Mouse (Mus musculus) hindbrain, embryonic 16.5 days (tissue): ENCODE data around the gene Abhd17c. TPM values are rescaled to one million over a fixed set of nuclear protein-coding genes. Genes with fewer than 3 reads are reported as not detected.

Experiments
- ATAC-seq: fragments of 200-750 bp; cut with Nextera tagmentation; 2 replicates; pipeline ENCODE4 v1.8.0; 2017; ENCODE audit warnings: moderate TSS enrichment, moderate library complexity
- H3K27ac ChIP-seq: fragments of 300-500 bp; sonication (generic); 2 replicates; pipeline ENCODE4 v1.5.1; 2014; ENCODE audit warnings: low read depth, mild to moderate bottlenecking, control low read depth, low read length, moderate library complexity
- H3K27me3 ChIP-seq: fragments of 300-500 bp; sonication (generic); replicated peaks from 2 replicates; pipeline ENCODE4 v1.6.1; 2014; ENCODE audit warnings: low read length; ENCODE audit not compliant: control insufficient read depth, insufficient read depth
- H3K36me3 ChIP-seq: fragments of 300-500 bp; sonication (generic); 2 replicates; pipeline ENCODE4 v1.6.1; 2014; ENCODE audit warnings: mild to moderate bottlenecking, low read length, moderate library complexity, mixed read lengths; ENCODE audit not compliant: control insufficient read depth, insufficient read depth
- H3K4me1 ChIP-seq: fragments of 300-500 bp; sonication (generic); 2 replicates; pipeline ENCODE4 v1.6.1; 2014; ENCODE audit warnings: low read depth, low read length; ENCODE audit not compliant: control insufficient read depth, insufficient read depth
- H3K4me2 ChIP-seq: fragments of 300-500 bp; sonication (generic); 2 replicates; pipeline ENCODE4 v1.6.1; 2014; ENCODE audit warnings: mild to moderate bottlenecking, low read length, control low read depth, moderate library complexity
- H3K4me3 ChIP-seq: fragments of 300-500 bp; sonication (generic); 2 replicates; pipeline ENCODE4 v1.5.1; 2014; ENCODE audit warnings: mild to moderate bottlenecking, low read length, control low read depth, moderate library complexity
- H3K9ac ChIP-seq: fragments of 300-500 bp; sonication (generic); 2 replicates; pipeline ENCODE4 v1.6.1; 2014; ENCODE audit warnings: low read depth, mild to moderate bottlenecking, control low read depth, low read length, moderate library complexity
- H3K9me3 ChIP-seq: fragments of 300-500 bp; sonication (generic); 2 replicates; pipeline ENCODE4 v1.6.1; 2014; ENCODE audit warnings: mild to moderate bottlenecking, low read length, moderate library complexity; ENCODE audit not compliant: control insufficient read depth
- WGBS: fragments of 180-500 bp; shearing (Covaris S2); extraction: QIAGEN DNeasy Blood & Tissue Kit; methylation state at CpG from one replicate; pipeline ENCODE4 v1.1.7; 2014; 5-methylcytosine and 5-hydroxymethylcytosine counted together
- polyA plus RNA-seq: library from polyadenylated mRNA; unstranded; fragments of >200 nt; fragmentation: Nextera tagmentation; extraction: Ambion mirVana; gene quantifications from 2 replicates; pipeline ENCODE4 v1.2.1, GENCODE M21; 2015

Abhd17c gene
- polyA plus RNA-seq, 1 experiment from 2014 or later, result 10.3 TPM

- 86% methylated on average over 1 of the region's 1 CpGs for WGBS
- H3K4me3 ChIP-seq, result no peak overlapping the region
- no peaks in the 10 kb centered on the region for H3K36me3 ChIP-seq
- H3K9me3 ChIP-seq, result no peaks in the 10 kb centered on the region
- ATAC-seq, result no peak
- H3K4me1 ChIP-seq, result peaks cover 22% of the 10 kb centered on the region
- H3K27me3 ChIP-seq, result no peaks in the 10 kb centered on the region
- H3K4me2 ChIP-seq, result no peak overlapping the region
- H3K9ac ChIP-seq, result no peak overlapping the region
- H3K27ac ChIP-seq, result no peak overlapping the region
Observed at GRCm38 (mm10) chr7:84147746-84148145, 3.9 kb downstream of the Abhd17c start.

- no peak overlapping the region for H3K4me3 ChIP-seq
- H3K4me2 ChIP-seq, result no peak overlapping the region
- H3K4me1 ChIP-seq, result peaks cover 22% of the 10 kb centered on the region
- no peaks in the 10 kb centered on the region for H3K36me3 ChIP-seq
- no peaks in the 10 kb centered on the region for H3K27me3 ChIP-seq
- ATAC-seq, result no peak
- H3K9ac ChIP-seq, result no peak overlapping the region
- WGBS, result 66% methylated on average over 2 of the region's 2 CpGs
- no peaks in the 10 kb centered on the region for H3K9me3 ChIP-seq
- no peak overlapping the region for H3K27ac ChIP-seq
Observed at GRCm38 (mm10) chr7:84145633-84146032, 6.1 kb downstream of the Abhd17c start.

DNA sequence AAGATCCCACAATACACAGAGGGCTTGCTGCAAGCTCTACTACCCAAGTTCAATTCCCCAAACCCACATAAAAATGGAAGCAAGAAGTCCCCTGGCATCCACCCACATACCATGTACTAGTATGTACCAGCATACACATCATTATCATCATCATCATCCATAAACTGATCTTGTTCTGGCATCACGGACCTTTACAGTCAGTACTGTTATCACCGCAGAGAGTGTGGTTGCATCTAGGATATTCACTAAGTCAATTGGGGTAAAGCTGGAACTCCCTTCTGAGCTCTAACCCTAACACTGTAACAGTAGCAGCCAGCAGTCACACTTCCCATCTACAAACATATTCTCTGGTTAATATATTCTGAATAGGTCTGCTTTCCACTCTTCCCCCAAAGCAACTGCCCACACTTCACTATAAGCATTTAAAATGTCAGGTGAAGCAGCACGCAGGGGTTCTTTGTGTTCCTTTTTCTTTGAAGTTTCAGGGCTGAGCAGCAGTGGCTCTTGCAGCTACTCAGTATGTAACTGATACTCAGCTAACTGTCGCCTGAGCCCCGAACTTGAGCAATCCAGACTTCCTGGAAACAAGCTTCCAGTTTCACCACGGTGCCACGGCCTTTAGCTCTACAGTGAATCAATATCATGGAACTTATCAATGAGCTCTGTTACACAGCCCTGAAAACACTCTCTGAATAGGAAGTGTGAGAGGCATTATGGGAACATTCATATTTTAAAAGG, 8.8 kb downstream of the Abhd17c start:
- H3K9ac ChIP-seq, result no peak overlapping the region
- no peak overlapping the region for H3K4me2 ChIP-seq
- ATAC-seq, result no peak
- no peak overlapping the region for H3K4me3 ChIP-seq
- H3K4me1 ChIP-seq, result peaks cover 6% of the 10 kb centered on the region
- no peaks in the 10 kb centered on the region for H3K27me3 ChIP-seq
- H3K36me3 ChIP-seq, result no peaks in the 10 kb centered on the region
- H3K9me3 ChIP-seq, result no peaks in the 10 kb centered on the region
- no peak overlapping the region for H3K27ac ChIP-seq
- WGBS, result 66% methylated on average over 7 of the region's 7 CpGs

DNA sequence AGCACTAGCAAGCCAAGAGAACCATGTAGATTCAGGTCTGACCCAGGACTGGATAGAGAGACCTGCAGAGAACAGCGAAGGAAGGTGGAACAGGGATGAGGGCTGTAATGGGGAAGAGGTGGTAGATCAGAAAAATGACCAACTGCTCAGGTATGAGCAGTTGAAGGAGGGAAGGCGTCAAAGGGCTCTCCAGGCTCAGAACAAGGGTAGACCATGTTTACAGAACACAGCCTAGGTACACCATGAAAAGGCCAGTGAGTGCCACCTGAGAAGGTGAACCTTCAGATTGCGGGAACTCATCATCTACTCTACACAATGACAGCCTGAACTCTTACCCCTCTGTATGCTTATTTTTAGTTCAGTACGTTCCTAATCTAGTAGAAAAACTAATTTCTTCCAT, 9.5 kb downstream of the Abhd17c start:
- Histone ChIP-seq H3K36me3 (no peaks in the 10 kb centered on the region), H3K27me3 (no peaks in the 10 kb centered on the region), H3K9ac (no peak overlapping the region), H3K9me3 (no peaks in the 10 kb centered on the region), H3K27ac (no peak overlapping the region), H3K4me1 (peaks cover 11% of the 10 kb centered on the region), H3K4me2 (no peak overlapping the region), H3K4me3 (no peak overlapping the region)
- no peak for ATAC-seq
- WGBS, result 87% methylated on average over 4 of the region's 4 CpGs

DNA sequence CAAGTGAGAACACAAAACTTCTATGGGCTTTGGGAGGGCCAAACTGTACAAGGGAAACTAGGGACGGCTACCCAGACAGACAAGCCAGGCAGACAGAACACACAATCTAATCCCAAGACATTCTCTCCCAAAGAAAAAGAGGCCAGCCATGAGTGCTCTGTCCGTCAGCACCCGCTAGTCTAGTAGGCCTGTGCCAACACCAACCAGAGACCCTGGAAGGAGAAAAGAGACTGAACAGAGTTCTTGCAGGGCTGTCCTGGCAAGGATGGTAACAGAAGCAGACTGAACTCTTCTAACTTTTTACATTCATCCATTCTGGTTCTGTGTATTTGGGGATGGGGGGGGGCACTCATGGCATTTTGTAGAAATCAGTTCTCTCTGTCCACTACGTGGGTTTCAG, 12.1 kb downstream of the Abhd17c start:
- H3K4me1 ChIP-seq, result peaks cover 7% of the 10 kb centered on the region; the same call in 1 of the 2 replicates
- no peaks in the 10 kb centered on the region for H3K36me3 ChIP-seq
- no peaks in the 10 kb centered on the region for H3K27me3 ChIP-seq
- ATAC-seq, result no peak
- H3K9me3 ChIP-seq, result no peaks in the 10 kb centered on the region
- H3K27ac ChIP-seq, result no peak overlapping the region
- no peak overlapping the region for H3K4me2 ChIP-seq
- H3K9ac ChIP-seq, result no peak overlapping the region
- 51% methylated on average over 4 of the region's 4 CpGs for WGBS
- H3K4me3 ChIP-seq, result no peak overlapping the region

- Histone ChIP-seq H3K9ac (no peak overlapping the region), H3K4me2 (no peak overlapping the region), H3K27me3 (no peaks in the 10 kb centered on the region), H3K9me3 (no peaks in the 10 kb centered on the region), H3K27ac (no peak overlapping the region), H3K4me3 (no peak overlapping the region), H3K4me1 (peaks cover 5% of the 10 kb centered on the region), H3K36me3 (no peaks in the 10 kb centered on the region)
- no peak for ATAC-seq
- WGBS, result 89% methylated on average over 4 of the region's 4 CpGs
Observed at GRCm38 (mm10) chr7:84138731-84139130, 13.0 kb downstream of the Abhd17c start.

- H3K9ac ChIP-seq, result no peak overlapping the region
- no peak for ATAC-seq
- no peak overlapping the region for H3K27ac ChIP-seq
- H3K27me3 ChIP-seq, result no peaks in the 10 kb centered on the region
- H3K9me3 ChIP-seq, result no peaks in the 10 kb centered on the region
- WGBS, result 51% methylated on average over 3 of the region's 3 CpGs
- no peak overlapping the region for H3K4me3 ChIP-seq
- peaks cover 5% of the 10 kb centered on the region for H3K4me1 ChIP-seq
- no peak overlapping the region for H3K4me2 ChIP-seq
- no peaks in the 10 kb centered on the region for H3K36me3 ChIP-seq
Observed at GRCm38 (mm10) chr7:84137779-84138178, 13.9 kb downstream of the Abhd17c start.

DNA sequence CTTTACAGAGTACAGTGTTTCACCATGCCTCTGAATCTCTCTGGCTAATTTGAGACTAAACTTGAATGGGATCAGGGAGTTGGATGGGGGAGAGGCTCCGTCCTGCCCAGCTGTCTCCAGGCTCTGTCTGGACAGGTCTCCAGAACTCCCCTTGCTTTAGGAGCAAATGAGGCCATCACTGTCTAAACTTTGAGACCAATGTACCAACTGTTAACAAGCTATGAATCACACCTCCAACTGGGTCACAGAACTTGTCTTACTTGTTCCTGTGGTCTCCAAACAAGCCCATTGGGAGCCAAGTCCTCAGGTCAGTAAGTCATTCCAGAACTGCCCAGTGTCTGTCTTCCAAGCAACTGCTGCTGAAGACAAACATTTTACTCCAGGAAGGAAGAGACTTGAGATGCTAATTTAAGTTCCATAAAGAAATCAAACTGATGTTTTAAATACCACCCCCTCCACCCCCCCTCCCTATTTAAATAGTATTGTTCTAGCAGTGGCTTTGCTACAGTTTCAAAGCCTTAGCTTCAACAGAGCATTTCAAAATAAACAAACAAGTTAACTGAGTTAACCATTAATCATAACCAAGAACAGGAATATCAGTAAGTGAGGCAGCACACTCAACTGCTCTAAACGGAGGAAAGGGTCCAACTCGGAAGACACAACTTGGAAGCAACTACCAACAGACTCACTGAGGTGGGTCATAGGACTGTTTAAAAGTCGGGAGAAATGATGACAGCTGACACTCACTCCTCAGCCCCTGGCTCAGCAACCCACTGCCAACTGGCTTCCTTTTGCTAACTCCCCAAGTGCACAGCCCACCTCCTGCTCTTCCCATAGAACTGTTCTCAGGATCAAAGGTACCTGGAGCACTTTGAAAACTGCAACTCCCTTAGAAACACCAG, 15.6 kb downstream of the Abhd17c start:
- Histone ChIP-seq H3K9me3 (no peaks in the 10 kb centered on the region), H3K4me3 (no peak overlapping the region), H3K27me3 (no peaks in the 10 kb centered on the region), H3K4me1 (peaks cover 5% of the 10 kb centered on the region), H3K4me2 (no peak overlapping the region), H3K9ac (no peak overlapping the region), H3K36me3 (no peaks in the 10 kb centered on the region), H3K27ac (no peak overlapping the region)
- 66% methylated on average over 4 of the region's 4 CpGs for WGBS
- ATAC-seq, result no peak

GRCm38 (mm10) chr7:84132704-84133103, 19.0 kb downstream of the Abhd17c start:
- WGBS, result 36% methylated on average over 1 of the region's 1 CpGs

More at GRCm38 (mm10) chr7:84132704-84133103, 19.0 kb downstream of the Abhd17c start:
- Histone ChIP-seq H3K27ac (no peak overlapping the region), H3K9ac (no peak overlapping the region), H3K4me1 (peaks cover 9% of the 10 kb centered on the region), H3K4me3 (no peak overlapping the region), H3K4me2 (no peak overlapping the region), H3K27me3 (no peaks in the 10 kb centered on the region), H3K9me3 (no peaks in the 10 kb centered on the region), H3K36me3 (no peaks in the 10 kb centered on the region)
- ATAC-seq, result no peak
